Mouse (Mus musculus) embryonic stem cell, embryonic (primary cell): ENCODE measurements around the gene Tmprss12.
"Not testable (repeated sequence)": the region's sequence is repeated elsewhere in the genome, so short reads cannot be mapped to it uniquely, and the experiment has no call there.

Source experiments
- CTCF ChIA-PET, 4 experiments: fragments of 300-600 bp in 2 of 4; fragments of 350-600 bp in 2 of 4; sonication (Branson Sonifier 250); formaldehyde crosslinking; loops; one replicate each; lab custom pipeline; 2022; ENCODE audit warnings: inconsistent platforms in 2 of 4; lab: Charles Lee
- POLR2A ChIA-PET, 4 experiments: fragments of 300-600 bp in 2 of 4; fragments of 350-600 bp in 2 of 4; sonication (Branson Sonifier 250); formaldehyde crosslinking; loops; one replicate each; lab custom pipeline; 2022; ENCODE audit warnings: antibody characterized with exemption in 4 of 4, inconsistent platforms in 1 of 4; lab: Charles Lee

The Tmprss12 gene

GRCm38 (mm10) chr15:100329336-100329735 lies 48.7 kb downstream of the Tmprss12 start:
- ChIA-PET POLR2A (interaction anchor here in 1 of 4 experiments (0.6 kb wide), 1 partner anchor 23 kb away, joined by 4 read pairs; no protein-coding TSS in a partner anchor), CTCF (interaction anchor here in 1 of 4 experiments (0.6 kb wide), 1 partner anchor 96 kb away, joined by 3 read pairs; no protein-coding TSS in a partner anchor)

GRCm38 (mm10) chr15:100330739-100331138 lies 50.1 kb downstream of the Tmprss12 start:
- ChIA-PET POLR2A (interaction anchor here in 1 of 4 experiments (0.5 kb wide), 1 partner anchor 122 kb away, joined by 5 read pairs; no protein-coding TSS in a partner anchor), CTCF (interaction anchor here in 1 of 4 experiments (0.6 kb wide), 1 partner anchor 37 kb away, joined by 3 read pairs; no protein-coding TSS in a partner anchor)

- CTCF ChIA-PET, POLR2A ChIA-PET: not testable (repeated sequence)
These were observed 51.7 kb downstream of the Tmprss12 start for GRCm38 (mm10) chr15:100332077-100332961.

- ChIA-PET CTCF (interaction anchor here in 3 of 4 experiments (0.6 to 1.6 kb wide), 10 partner anchors 9 to 427 kb away, joined by 3 to 8 read pairs (median 4); partner anchors contain the start of genes Methig1 (in 1 of the 3) and Mettl7a2 (in 1 of the 3)), POLR2A (interaction anchor here (0.6 to 1.5 kb wide), 8 partner anchors 12 to 363 kb away, joined by 3 to 5 read pairs (median 4); no protein-coding TSS in a partner anchor)
These were observed 54.0 kb downstream of the Tmprss12 start, which contains the start of gene Mettl7a3 for GRCm38 (mm10) chr15:100334629-100335028. Gene Mettl7a3, plus strand, starts transcription at chr15:100334929.

- POLR2A ChIA-PET = not testable (repeated sequence)
- CTCF ChIA-PET = interaction anchor here in 1 of 4 experiments (1.1 kb wide), 1 partner anchor 29 kb away, joined by 7 read pairs; no protein-coding TSS in a partner anchor
These were observed 56.7 kb downstream of the Tmprss12 start for GRCm38 (mm10) chr15:100337328-100337727.

GRCm38 (mm10) chr15:100337847-100338246 lies 57.2 kb downstream of the Tmprss12 start:
- ChIA-PET POLR2A (interaction anchor here in 3 of 4 experiments (0.5 to 0.6 kb wide), 5 partner anchors 29 to 345 kb away, joined by 3 to 5 read pairs (median 3); partner anchors contain the start of gene Tmprss12 (in 1 of the 3)), CTCF (interaction anchor here (0.5 to 1.6 kb wide), 15 partner anchors 10 to 1661 kb away, joined by 3 to 28 read pairs (median 4); partner anchors contain the start of gene Dip2b (in 1 of the 4))

GRCm38 (mm10) chr15:100341314-100341980 lies 60.8 kb downstream of the Tmprss12 start:
- POLR2A ChIA-PET = interaction anchor here in 2 of 4 experiments (0.7 kb wide), 2 partner anchors 18 to 681 kb away, joined by 3 read pairs; no protein-coding TSS in a partner anchor
- CTCF ChIA-PET = interaction anchor here in 1 of 4 experiments (0.7 to 0.9 kb wide), 2 partner anchors 21 to 23 kb away, joined by 3 to 4 read pairs; no protein-coding TSS in a partner anchor
